Mouse (Mus musculus): ENCODE results near the gene Dnmt3a.

Dnmt3a gene

GRCm38 (mm10) chr12:3819899-3820298 is 14.1 kb downstream of the Dnmt3a start:
- DNase-seq (ENCODE audit: low read depth, low spot score), result no peak

- DNase-seq (ENCODE audit: low read depth, low spot score), result no peak
These were observed 17.6 kb downstream of the Dnmt3a start for GRCm38 (mm10) chr12:3823408-3823807.

GRCm38 (mm10) chr12:3824906-3825713 is 19.3 kb downstream of the Dnmt3a start:
- no peak for DNase-seq (ENCODE audit: low read depth, low spot score)

GRCm38 (mm10) chr12:3825714-3826080 is 19.9 kb downstream of the Dnmt3a start:
- DNase-seq (ENCODE audit: low read depth, low spot score), result no peak

GRCm38 (mm10) chr12:3827771-3828170 is 22.0 kb downstream of the Dnmt3a start:
- DNase-seq (ENCODE audit: low read depth, low spot score), result no peak

- no peak for DNase-seq (ENCODE audit: low read depth, low spot score)
These were observed 27.4 kb downstream of the Dnmt3a start for GRCm38 (mm10) chr12:3833059-3833760.

- no peak for DNase-seq (ENCODE audit: low read depth, low spot score)
These were observed 28.1 kb downstream of the Dnmt3a start for GRCm38 (mm10) chr12:3833851-3834273.

GRCm38 (mm10) chr12:3834373-3835314 is 28.8 kb downstream of the Dnmt3a start:
- no peak for DNase-seq (ENCODE audit: low read depth, low spot score)

GRCm38 (mm10) chr12:3835576-3835975 is 29.8 kb downstream of the Dnmt3a start:
- DNase-seq (ENCODE audit: low read depth, low spot score), result no peak

- no peak for DNase-seq (ENCODE audit: low read depth, low spot score)
These were observed 31.4 kb downstream of the Dnmt3a start for GRCm38 (mm10) chr12:3837081-3837832.

- DNase-seq (ENCODE audit: low read depth, low spot score), result no peak
These were observed 32.2 kb downstream of the Dnmt3a start for GRCm38 (mm10) chr12:3838009-3838408.

GRCm38 (mm10) chr12:3839662-3840061 is 33.9 kb downstream of the Dnmt3a start:
- DNase-seq (ENCODE audit: low read depth, low spot score), result no peak

GRCm38 (mm10) chr12:3841121-3841520 is 35.3 kb downstream of the Dnmt3a start:
- DNase-seq (ENCODE audit: low read depth, low spot score), result no peak

GRCm38 (mm10) chr12:3842843-3843242 is 37.0 kb downstream of the Dnmt3a start:
- no peak for DNase-seq (ENCODE audit: low read depth, low spot score)

- no peak for DNase-seq (ENCODE audit: low read depth, low spot score)
These were observed 37.6 kb downstream of the Dnmt3a start for GRCm38 (mm10) chr12:3843371-3843861.

GRCm38 (mm10) chr12:3843918-3844317 is 38.1 kb downstream of the Dnmt3a start:
- no peak for DNase-seq (ENCODE audit: low read depth, low spot score)

GRCm38 (mm10) chr12:3844335-3844734 is 38.5 kb downstream of the Dnmt3a start:
- DNase-seq (ENCODE audit: low read depth, low spot score), result no peak

- DNase-seq (ENCODE audit: low read depth, low spot score), result no peak
These were observed 43.7 kb downstream of the Dnmt3a start for GRCm38 (mm10) chr12:3849481-3849880.

- no peak for DNase-seq (ENCODE audit: low read depth, low spot score)
These were observed 44.4 kb downstream of the Dnmt3a start for GRCm38 (mm10) chr12:3850165-3850564.

- no peak for DNase-seq (ENCODE audit: low read depth, low spot score)
These were observed 44.9 kb downstream of the Dnmt3a start for GRCm38 (mm10) chr12:3850731-3851130.

GRCm38 (mm10) chr12:3851179-3851578 is 45.4 kb downstream of the Dnmt3a start:
- DNase-seq (ENCODE audit: low read depth, low spot score), result no peak
